Mouse (Mus musculus): ENCODE data around the gene Cep131. TPM values are rescaled to one million over a fixed set of nuclear protein-coding genes. Genes with fewer than 3 reads are reported as not detected.

Cep131 gene
- polyA plus RNA-seq, 1 experiment from 2014 or later: 30.7 TPM

DNA sequence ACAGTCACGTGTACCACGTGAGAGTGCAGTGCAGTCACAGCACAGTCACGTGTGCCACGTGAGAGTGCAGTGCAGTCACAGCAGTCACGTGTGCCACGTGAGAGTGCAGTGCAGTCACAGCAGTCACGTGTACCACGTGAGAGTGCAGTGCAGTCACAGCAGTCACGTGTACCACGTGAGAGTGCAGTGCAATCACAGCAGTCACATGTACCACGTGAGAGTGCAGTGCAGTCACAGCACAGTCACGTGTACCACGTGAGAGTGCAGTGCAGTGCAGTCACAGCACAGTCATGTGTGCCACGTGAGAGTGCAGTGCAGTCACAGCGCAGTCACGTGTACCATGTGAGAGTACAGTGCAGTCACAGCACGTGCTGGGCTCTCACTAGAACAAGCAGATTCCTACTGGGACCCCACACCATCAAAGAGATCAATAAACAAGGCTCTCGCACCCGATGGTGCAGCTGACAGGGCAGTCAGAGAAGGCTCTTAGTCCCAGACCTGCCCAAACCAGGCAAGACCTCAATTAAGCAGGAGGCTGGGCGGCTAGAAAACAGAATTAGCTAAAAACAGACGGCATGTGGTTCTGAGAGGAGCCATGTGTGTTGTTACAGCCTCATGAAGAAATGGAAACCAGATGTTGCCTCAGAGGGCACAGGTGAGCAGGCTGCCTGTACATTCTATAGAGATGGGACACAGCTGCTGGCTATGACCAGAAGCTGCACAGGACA lies 28.0 kb upstream of the Cep131 start:
- no peak for ATAC-seq (ENCODE audit: insufficient number of reproducible peaks, low FRiP score, low TSS enrichment, low read depth)
- Histone ChIP-seq H3K9ac (no peak overlapping the region), H3K9me3 (replicated peaks) (no peaks in the 10 kb centered on the region), H3K36me3 (peaks cover 27% of the 10 kb centered on the region; the same call in 1 of the 2 replicates), H3K27me3 (no peaks in the 10 kb centered on the region), H3K27ac (replicated peaks) (no peak overlapping the region), H3K4me3 (replicated peaks) (no peak overlapping the region), H3K4me2 (replicated peaks) (no peak overlapping the region), H3K4me1 (0 out of 2 replicates have a peak, but pooled peaks cover 9% of the 10 kb centered on the region)
- WGBS: 67% methylated on average over 21 of the region's 21 CpGs

- Histone ChIP-seq H3K9me3 (replicated peaks) (no peaks in the 10 kb centered on the region), H3K36me3 (peaks cover 29% of the 10 kb centered on the region), H3K9ac (no peak overlapping the region), H3K27me3 (no peaks in the 10 kb centered on the region), H3K27ac (replicated peaks) (no peak overlapping the region), H3K4me3 (replicated peaks) (no peak overlapping the region), H3K4me1 (0 out of 2 replicates have a peak, but pooled peaks cover 7% of the 10 kb centered on the region), H3K4me2 (replicated peaks) (no peak overlapping the region)
- ATAC-seq (ENCODE audit: insufficient number of reproducible peaks, low FRiP score, low TSS enrichment, low read depth): no peak
- WGBS: 86% methylated on average over 4 of the region's 4 CpGs
These were observed 25.5 kb upstream of the Cep131 start for GRCm38 (mm10) chr11:120112136-120112535.

DNA sequence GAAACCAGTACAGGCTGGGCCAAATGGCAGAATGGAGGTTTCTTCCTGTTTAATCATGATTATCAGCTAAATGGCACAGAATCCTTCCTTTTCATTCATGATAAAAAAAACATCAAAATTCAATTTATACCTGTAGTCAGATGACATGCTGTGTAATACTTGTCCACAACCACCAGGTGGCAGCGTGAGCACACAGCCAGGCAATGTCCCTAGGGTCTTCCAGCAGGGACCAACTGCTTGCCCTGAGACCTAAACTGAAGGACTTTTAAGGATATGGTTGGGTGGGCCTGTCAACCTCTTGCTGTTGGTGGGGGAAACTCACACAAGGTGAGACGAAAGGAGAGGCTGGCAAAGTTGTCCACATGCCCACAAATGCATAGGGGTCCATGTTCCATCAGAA lies 24.4 kb upstream of the Cep131 start:
- no peak for ATAC-seq (ENCODE audit: insufficient number of reproducible peaks, low FRiP score, low TSS enrichment, low read depth)
- Histone ChIP-seq H3K9ac (no peak overlapping the region), H3K4me2 (replicated peaks) (no peak overlapping the region), H3K27me3 (no peaks in the 10 kb centered on the region), H3K4me3 (replicated peaks) (no peak overlapping the region), H3K27ac (replicated peaks) (no peak overlapping the region), H3K9me3 (replicated peaks) (no peaks in the 10 kb centered on the region), H3K36me3 (peaks cover 29% of the 10 kb centered on the region), H3K4me1 (0 out of 2 replicates have a peak, but pooled peaks cover 7% of the 10 kb centered on the region)
- 8% methylated on average over 2 of the region's 2 CpGs for WGBS

GRCm38 (mm10) chr11:120110554-120110953 lies 23.9 kb upstream of the Cep131 start:
- Histone ChIP-seq H3K9me3 (replicated peaks) (no peaks in the 10 kb centered on the region), H3K36me3 (peaks cover 33% of the 10 kb centered on the region), H3K27ac (replicated peaks) (no peak overlapping the region), H3K9ac (no peak overlapping the region), H3K4me2 (replicated peaks) (no peak overlapping the region), H3K4me3 (replicated peaks) (no peak overlapping the region), H3K4me1 (0 out of 2 replicates have a peak, but pooled peaks cover 7% of the 10 kb centered on the region), H3K27me3 (no peaks in the 10 kb centered on the region)
- ATAC-seq (ENCODE audit: insufficient number of reproducible peaks, low FRiP score, low TSS enrichment, low read depth): no peak
- WGBS: 69% methylated on average over 7 of the region's 7 CpGs

DNA sequence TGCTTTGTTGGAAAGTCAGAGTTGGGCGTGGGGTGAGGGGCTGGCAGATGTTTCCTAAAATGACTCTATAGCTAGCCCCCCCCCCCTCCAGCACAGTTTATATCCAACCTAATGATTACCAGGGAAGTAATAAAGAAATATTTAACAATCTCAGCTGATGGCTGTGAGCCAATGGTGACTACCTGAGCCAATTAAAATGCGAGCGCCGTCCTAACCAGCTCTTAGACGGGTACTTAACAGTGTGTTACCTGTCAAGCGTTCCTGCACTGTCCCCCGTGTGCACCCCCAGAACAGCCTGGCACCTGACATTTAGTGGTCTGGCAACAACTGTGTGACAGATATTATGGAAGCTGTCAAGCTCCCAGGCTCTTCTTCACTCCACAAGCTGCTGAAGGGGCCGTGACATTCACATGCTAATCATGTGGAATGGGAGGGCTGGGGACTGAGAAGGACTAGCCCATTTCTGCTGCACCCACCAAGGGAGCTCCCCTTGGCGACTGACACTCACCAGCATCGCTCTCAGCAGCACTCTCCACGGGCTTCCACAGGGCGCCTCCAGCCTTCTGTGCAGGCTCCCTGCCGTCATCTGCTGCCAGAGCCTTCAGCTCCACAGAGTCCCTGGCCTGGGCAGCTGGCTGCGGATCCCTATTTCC lies 23.1 kb upstream of the Cep131 start:
- 0 out of 2 replicates have a peak, but pooled peaks cover 7% of the 10 kb centered on the region for H3K4me1 ChIP-seq
- H3K27ac ChIP-seq (replicated peaks): no peak overlapping the region
- no peaks in the 10 kb centered on the region for H3K27me3 ChIP-seq
- H3K4me3 ChIP-seq (replicated peaks): no peak overlapping the region
- H3K4me2 ChIP-seq (replicated peaks): no peak overlapping the region
- WGBS: 77% methylated on average over 14 of the region's 14 CpGs
- no peak overlapping the region for H3K9ac ChIP-seq
- H3K36me3 ChIP-seq: peaks cover 42% of the 10 kb centered on the region
- no peaks in the 10 kb centered on the region for H3K9me3 ChIP-seq (replicated peaks)
- no peak for ATAC-seq (ENCODE audit: insufficient number of reproducible peaks, low FRiP score, low TSS enrichment, low read depth)

- Histone ChIP-seq H3K9me3 (replicated peaks) (no peaks in the 10 kb centered on the region), H3K27ac (replicated peaks) (no peak overlapping the region), H3K36me3 (peaks cover 55% of the 10 kb centered on the region), H3K4me1 (0 out of 2 replicates have a peak, but pooled peaks cover 7% of the 10 kb centered on the region), H3K27me3 (no peaks in the 10 kb centered on the region), H3K4me3 (replicated peaks) (no peak overlapping the region), H3K9ac (no peak overlapping the region), H3K4me2 (replicated peaks) (no peak overlapping the region)
- ATAC-seq (ENCODE audit: insufficient number of reproducible peaks, low FRiP score, low TSS enrichment, low read depth): no peak
- 79% methylated on average over 9 of the region's 9 CpGs for WGBS
These were observed 21.2 kb upstream of the Cep131 start for GRCm38 (mm10) chr11:120107796-120108195.

GRCm38 (mm10) chr11:120107026-120107425 lies 20.4 kb upstream of the Cep131 start:
- Histone ChIP-seq H3K4me1 (0 out of 2 replicates have a peak, but pooled peaks cover under 1% of the 10 kb centered on the region), H3K36me3 (peaks cover 55% of the 10 kb centered on the region), H3K27me3 (no peaks in the 10 kb centered on the region), H3K9ac (no peak overlapping the region), H3K4me3 (replicated peaks) (no peak overlapping the region), H3K27ac (replicated peaks) (no peak overlapping the region), H3K9me3 (replicated peaks) (no peaks in the 10 kb centered on the region), H3K4me2 (replicated peaks) (no peak overlapping the region)
- ATAC-seq (ENCODE audit: insufficient number of reproducible peaks, low FRiP score, low TSS enrichment, low read depth): no peak
- WGBS: 66% methylated on average over 2 of the region's 2 CpGs

DNA sequence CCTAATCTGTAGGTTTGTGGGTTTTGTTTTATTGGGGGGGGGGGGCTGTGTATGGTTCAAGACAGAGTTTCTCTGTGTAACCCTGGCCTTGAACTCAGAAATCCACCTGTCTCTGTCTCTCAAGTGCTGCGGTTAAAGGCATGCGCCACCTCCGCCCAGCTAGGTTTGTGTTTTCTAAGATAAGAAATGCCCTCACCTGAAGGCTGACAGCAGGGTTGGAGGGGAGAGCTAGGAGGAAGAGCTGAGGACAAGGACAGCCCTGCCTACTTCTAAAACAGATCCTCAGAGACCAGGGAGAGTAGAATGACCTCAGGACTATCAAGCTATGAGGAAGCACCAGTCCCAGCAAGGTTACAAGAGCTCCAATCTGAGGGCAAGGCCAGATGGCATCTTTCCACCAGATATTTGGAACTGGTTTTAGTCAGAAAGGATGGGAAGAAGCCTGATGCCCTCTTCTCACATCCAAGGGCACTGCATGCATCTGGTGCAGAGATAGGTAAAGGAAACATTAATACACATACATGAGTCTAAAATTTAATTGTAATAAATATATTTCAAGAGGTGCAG lies 16.9 kb upstream of the Cep131 start:
- H3K4me3 ChIP-seq (replicated peaks): no peak overlapping the region
- ATAC-seq (ENCODE audit: insufficient number of reproducible peaks, low FRiP score, low TSS enrichment, low read depth): no peak
- H3K9me3 ChIP-seq (replicated peaks): no peaks in the 10 kb centered on the region
- H3K9ac ChIP-seq: no peak overlapping the region
- no peak overlapping the region for H3K27ac ChIP-seq (replicated peaks)
- H3K4me2 ChIP-seq (replicated peaks): no peak overlapping the region
- H3K27me3 ChIP-seq: no peaks in the 10 kb centered on the region
- peaks cover 39% of the 10 kb centered on the region for H3K36me3 ChIP-seq
- 82% methylated on average over 3 of the region's 3 CpGs for WGBS
- peaks cover 17% of the 10 kb centered on the region for H3K4me1 ChIP-seq

DNA sequence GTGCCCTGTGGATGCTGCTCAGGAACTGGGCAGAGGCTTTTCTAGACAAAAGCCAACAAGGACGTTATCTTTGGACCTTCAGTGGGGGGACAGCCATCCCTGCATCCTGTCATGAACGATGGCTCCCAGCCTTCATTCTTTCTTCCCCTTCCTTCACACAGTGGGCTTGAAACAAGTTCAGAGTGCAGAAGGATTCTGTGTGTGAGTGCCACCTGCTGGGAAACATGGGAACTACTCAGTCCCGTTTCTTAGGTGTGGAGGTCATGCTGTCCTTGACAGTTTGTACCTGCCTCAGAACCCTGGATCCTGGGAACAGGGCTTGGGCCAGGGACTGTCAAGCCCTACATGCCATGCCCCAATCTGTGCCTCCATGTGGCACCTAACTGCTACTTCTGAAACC lies 14.4 kb upstream of the Cep131 start:
- H3K4me1 ChIP-seq: peaks cover 28% of the 10 kb centered on the region
- H3K9ac ChIP-seq: no peak overlapping the region
- WGBS: 7% methylated on average over 3 of the region's 3 CpGs
- H3K4me2 ChIP-seq (replicated peaks): no peak overlapping the region
- H3K9me3 ChIP-seq (replicated peaks): no peaks in the 10 kb centered on the region
- H3K27me3 ChIP-seq: no peaks in the 10 kb centered on the region
- peaks cover 33% of the 10 kb centered on the region for H3K36me3 ChIP-seq
- H3K4me3 ChIP-seq (replicated peaks): no peak overlapping the region
- ATAC-seq (ENCODE audit: insufficient number of reproducible peaks, low FRiP score, low TSS enrichment, low read depth): no peak
- no peak overlapping the region for H3K27ac ChIP-seq (replicated peaks)

DNA sequence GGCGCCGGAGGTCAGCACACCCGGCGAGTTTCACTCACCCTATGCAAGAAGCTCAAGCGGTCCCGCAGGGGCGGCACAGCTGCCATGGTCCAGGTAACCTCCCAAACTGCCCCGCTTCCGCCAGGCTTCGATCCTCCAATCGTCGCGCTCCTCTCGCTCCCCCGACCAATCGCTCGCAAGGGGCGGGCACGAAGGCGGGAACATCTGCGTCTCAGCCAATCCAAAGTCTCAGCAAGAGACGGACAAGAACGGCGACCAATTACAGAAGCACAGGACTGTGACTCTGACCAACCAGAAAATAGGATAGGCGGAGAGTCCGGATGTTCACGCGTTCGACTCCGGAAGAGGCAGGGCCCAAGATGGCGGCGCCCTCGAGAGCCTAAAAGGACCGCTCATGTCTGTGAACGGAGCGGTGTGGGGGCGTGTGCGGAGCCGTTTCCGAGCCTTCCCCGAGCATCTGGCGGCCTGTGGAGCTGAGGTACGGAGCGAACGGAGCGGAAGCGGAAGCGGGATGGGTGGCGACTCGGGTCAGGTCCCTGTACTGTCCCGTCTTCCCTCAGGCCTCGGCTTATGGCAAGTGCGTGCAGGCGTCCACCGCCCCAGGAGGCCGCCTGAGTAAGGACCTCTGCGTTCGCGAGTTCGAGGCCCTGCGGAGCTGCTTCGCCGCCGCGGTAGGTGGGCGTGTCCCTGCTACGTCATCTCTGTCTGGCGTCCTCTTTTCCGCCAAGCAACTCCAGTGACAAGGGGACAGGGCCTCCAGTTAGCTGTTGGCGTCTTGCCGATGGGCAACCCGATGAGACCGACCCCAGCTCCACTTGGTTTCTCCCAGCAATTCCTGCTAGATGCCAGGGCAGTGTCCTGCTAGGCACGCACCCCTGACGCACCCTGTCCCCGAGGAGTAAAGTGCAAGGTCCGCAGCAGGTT lies 12.2 kb upstream of the Cep131 start, which contains the start of the genes Tepsin and Ndufaf8:
Gene Tepsin, minus strand, starts transcription at position 144 of the 924 bp plus-strand sequence.
Gene Ndufaf8, plus strand, starts transcription at position 341 of the 924 bp plus-strand sequence.
- Histone ChIP-seq H3K36me3 (peaks cover 32% of the 10 kb centered on the region), H3K4me3 (replicated peaks) (peak within 1 kb of the TSS; percentile 73), H3K4me1 (peaks cover 28% of the 10 kb centered on the region), H3K27ac (replicated peaks) (peak within 1 kb of the TSS; percentile 95), H3K9me3 (replicated peaks) (no peaks in the 10 kb centered on the region), H3K27me3 (no peaks in the 10 kb centered on the region), H3K9ac (peak within 1 kb of the TSS; percentile 78), H3K4me2 (replicated peaks) (peak within 1 kb of the TSS; percentile 93)
- under 1% methylated on average over 77 of the region's 77 CpGs for WGBS
- peak; percentile 97 for ATAC-seq (ENCODE audit: insufficient number of reproducible peaks, low FRiP score, low TSS enrichment, low read depth)
